Mouse (Mus musculus) CH12.LX (cell line): Measurements from ENCODE around the gene Ddost. TPM values are rescaled to one million over a fixed set of nuclear protein-coding genes. Genes with fewer than 3 reads are reported as not detected.

Experiments used
- DNase-seq: peaks from one replicate; pipeline ENCODE4 v3.0.0-alpha.2; 2013; ENCODE audit errors: extremely low read depth
- H3K27ac ChIP-seq: 2 replicates; pipeline ENCODE4 v1.5.1; 2012; ENCODE audit warnings: low read depth, mild to moderate bottlenecking, control low read depth, moderate library complexity; ENCODE audit not compliant: insufficient read depth
- H3K27me3 ChIP-seq: replicated peaks from 2 replicates; pipeline ENCODE3; 2012; ENCODE audit warnings: inconsistent platforms
- H3K36me3 ChIP-seq, 2 experiments: replicated peaks in 1 of 2; 2 replicates each; pipeline versions ENCODE3 to v1.6.1; 2012; ENCODE audit warnings: inconsistent platforms in 1 of 2, low read length in 1 of 2, mild to moderate bottlenecking in 1 of 2, mixed read lengths in 1 of 2, moderate library complexity in 1 of 2; ENCODE audit not compliant: control insufficient read depth in 1 of 2, insufficient read depth in 1 of 2
- H3K4me1 ChIP-seq, 2 experiments: 2 replicates each; pipeline ENCODE4 v1.6.1; 2012; ENCODE audit warnings: inconsistent platforms in 1 of 2, moderate library complexity in 1 of 2; ENCODE audit not compliant: insufficient read depth in 2 of 2, control insufficient read depth in 1 of 2
- H3K4me2 ChIP-seq: 2 replicates; pipeline ENCODE4 v1.6.1; 2012; ENCODE audit warnings: low read depth, mild to moderate bottlenecking, control low read depth; ENCODE audit not compliant: poor library complexity, insufficient read depth, severe bottlenecking
- H3K4me3 ChIP-seq, 3 experiments: fragments of 150-350 bp in 1 of 3; sonication (generic) in 1 of 3; replicated peaks in 1 of 3; 2 replicates each; pipeline versions ENCODE3 to v1.5.1; 2011 to 2012; ENCODE audit warnings: low read depth in 2 of 3, low read length in 2 of 3, mild to moderate bottlenecking in 2 of 3, moderate library complexity in 2 of 3, control low read depth in 1 of 3, improper control_type of control experiment in 1 of 3, inconsistent platforms in 1 of 3, mixed read lengths in 1 of 3; ENCODE audit not compliant: poor library complexity in 1 of 3
- H3K79me2 ChIP-seq: replicated peaks from 2 replicates; pipeline ENCODE4 v1.6.1; 2012; ENCODE audit warnings: mild to moderate bottlenecking, moderate library complexity; ENCODE audit not compliant: control insufficient read depth, poor library complexity, insufficient read depth, severe bottlenecking; ENCODE audit errors: extremely low read depth
- H3K9ac ChIP-seq: 2 replicates; pipeline ENCODE4 v1.6.1; 2012; ENCODE audit warnings: low read depth, mild to moderate bottlenecking, control low read depth, moderate library complexity; ENCODE audit not compliant: insufficient read depth
- H3K9me3 ChIP-seq: replicated peaks from 2 replicates; pipeline ENCODE3; 2012; ENCODE audit warnings: low read length, inconsistent platforms, mixed read lengths
- CHD1 ChIP-seq: IDR thresholded peaks from 2 replicates; pipeline ENCODE4 v1.6.1; 2012; ENCODE audit warnings: low read depth, low read length, improper control_type of control experiment, inconsistent platforms
- CTCF ChIP-seq, 2 experiments: IDR thresholded peaks in 1 of 2; conservative IDR thresholded peaks in 1 of 2; 2 replicates each; pipeline ENCODE4 v1.5.1; 2011 to 2012; ENCODE audit warnings: low read depth in 2 of 2, low read length in 2 of 2, improper control_type of control experiment in 1 of 2, inconsistent platforms in 1 of 2, mild to moderate bottlenecking in 1 of 2, moderate library complexity in 1 of 2
- E2F4 ChIP-seq: IDR thresholded peaks from 2 replicates; pipeline ENCODE4 v1.6.1; 2011; ENCODE audit warnings: low read depth, low read length, improper control_type of control experiment; ENCODE audit not compliant: insufficient replicate concordance
- IRF4 ChIP-seq: IDR thresholded peaks from 2 replicates; pipeline ENCODE4 v1.6.1; 2014; ENCODE audit warnings: low read depth, mild to moderate bottlenecking, inconsistent platforms, low read length, improper control_type of control experiment
- JUN ChIP-seq: IDR thresholded peaks from 2 replicates; pipeline ENCODE4 v1.6.1; 2011; ENCODE audit warnings: low read depth, mild to moderate bottlenecking, low read length, improper control_type of control experiment, moderate library complexity; ENCODE audit not compliant: insufficient read depth
- KAT2A ChIP-seq: IDR thresholded peaks from 2 replicates; pipeline ENCODE4 v1.6.1; 2012; ENCODE audit warnings: low read length, improper control_type of control experiment, inconsistent platforms; ENCODE audit not compliant: insufficient replicate concordance
- MAFK ChIP-seq: IDR thresholded peaks from 2 replicates; pipeline ENCODE4 v1.6.1; 2011; ENCODE audit warnings: low read length, improper control_type of control experiment; ENCODE audit not compliant: insufficient replicate concordance
- MAX ChIP-seq: IDR thresholded peaks from 2 replicates; pipeline ENCODE4 v1.6.1; 2011; ENCODE audit warnings: low read length, improper control_type of control experiment
- MAZ ChIP-seq: IDR thresholded peaks from 2 replicates; pipeline ENCODE4 v1.6.1; 2012; ENCODE audit warnings: low read depth, mild to moderate bottlenecking, inconsistent platforms, low read length, improper control_type of control experiment, moderate library complexity
- MYC ChIP-seq: IDR thresholded peaks from 2 replicates; pipeline ENCODE4 v1.6.1; 2011; ENCODE audit warnings: low read depth, mild to moderate bottlenecking, improper control_type of control experiment, low read length
- NELFE ChIP-seq: IDR thresholded peaks from 2 replicates; pipeline ENCODE4 v1.6.1; 2011; ENCODE audit warnings: low read depth, low read length, improper control_type of control experiment
- SIN3A ChIP-seq: IDR thresholded peaks from 2 replicates; pipeline ENCODE4 v1.6.1; 2012; ENCODE audit warnings: low read length, improper control_type of control experiment, inconsistent platforms
- USF2 ChIP-seq: conservative IDR thresholded peaks from 2 replicates; pipeline ENCODE4 v1.6.1; 2011; ENCODE audit warnings: low read depth, low read length, improper control_type of control experiment
- ZKSCAN1 ChIP-seq: IDR thresholded peaks from 2 replicates; pipeline ENCODE4 v1.6.1; 2012; ENCODE audit warnings: low read depth, inconsistent platforms, low read length, improper control_type of control experiment, borderline replicate concordance
- ZMIZ1 ChIP-seq: IDR thresholded peaks from 2 replicates; pipeline ENCODE4 v1.6.1; 2012; ENCODE audit warnings: low read depth, mild to moderate bottlenecking, inconsistent platforms, low read length, improper control_type of control experiment
- dilution Hi-C: fragments of 300-500 bp; cut with MboI; formaldehyde crosslinking; loops from 2 replicates; pipeline ENCODE4 v1.14.3; 2020; ENCODE audit warnings: low sequenced_read_pairs; ENCODE audit not compliant: extremely low pct_unique_long_range_greater_than_20kb, extremely low pct_ligation_motif_present
- in situ Hi-C: fragments of 300-500 bp; cut with MboI; formaldehyde crosslinking; loops from 3 replicates; pipeline ENCODE4 v1.14.3; 2019; ENCODE audit warnings: low sequenced_read_pairs, low pct_ligation_motif_present, low pct_unique_long_range_greater_than_20kb, mixed read lengths
- polyA plus RNA-seq: library from polyadenylated mRNA; unstranded; fragments of >175 nt; gene quantifications from 2 replicates; pipeline ENCODE4 v1.2.1, GENCODE M21; 2012; ENCODE audit warnings: low read depth; ENCODE audit not compliant: insufficient read length
- total RNA-seq, 2 experiments: library from RNA; depleted of rRNA; stranded (reverse); fragments of 300-350 nt in 1 of 2; fragments of >200 nt in 1 of 2; gene quantifications; 2 replicates each; pipeline ENCODE4 v1.2.3; 2012 to 2014

Ddost gene
- total and polyA plus RNA-seq, 3 experiments, result 163 to 186 (median 164) TPM

DNA sequence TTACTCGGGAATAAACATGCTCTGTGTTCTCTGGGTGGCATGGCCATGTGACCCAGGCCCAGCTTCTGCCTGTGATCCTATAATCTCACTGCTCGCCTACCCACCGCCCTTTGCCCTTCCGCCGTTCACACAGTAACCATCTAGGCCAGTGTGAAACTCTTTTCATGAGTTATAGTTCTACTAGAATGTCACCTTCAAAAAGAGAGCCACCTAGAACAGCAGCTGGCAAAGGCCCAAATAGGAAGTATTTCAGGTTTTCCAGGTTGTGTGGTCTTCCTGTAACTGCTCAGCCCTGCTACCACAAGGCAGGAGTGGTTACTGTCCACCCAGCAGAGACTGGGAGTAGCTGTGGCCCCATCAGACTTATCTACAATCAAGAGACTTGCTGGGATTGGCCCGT is 38.2 kb downstream of the Ddost start:
- dilution Hi-C loops, result no loop called here
- peaks cover 93% of the 10 kb centered on the region for H3K27me3 ChIP-seq
- no peaks in the 10 kb centered on the region for H3K4me1 ChIP-seq

DNA sequence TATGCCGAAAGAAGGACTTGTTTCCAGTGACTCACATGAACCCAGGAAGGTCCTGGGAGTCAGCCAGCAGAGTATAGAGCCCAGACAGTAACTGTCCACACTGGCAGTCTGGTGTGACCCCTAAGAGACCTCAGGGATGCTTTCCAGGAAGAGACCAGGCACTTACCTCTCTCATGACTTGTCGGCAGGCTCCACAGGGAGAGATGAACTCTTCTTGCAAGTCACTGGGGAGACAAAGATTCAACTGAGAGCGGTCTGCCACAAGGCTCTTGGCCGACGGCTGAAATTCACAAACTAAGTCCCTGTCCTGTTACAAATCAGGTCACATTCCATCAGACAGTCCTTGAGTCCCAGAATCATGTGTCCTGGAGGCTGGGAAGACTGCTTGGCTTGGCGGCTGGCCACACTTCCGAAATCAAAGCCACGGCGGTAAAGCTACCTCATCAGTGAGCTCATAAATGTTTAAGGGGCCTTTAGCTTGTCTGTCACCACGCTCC is 38.9 kb downstream of the Ddost start:
- dilution Hi-C loops, result no loop called here
- Histone ChIP-seq H3K9ac (no peak overlapping the region), H3K4me1 (no peaks in the 10 kb centered on the region), H3K4me3 (no peak overlapping the region), H3K9me3 (no peaks in the 10 kb centered on the region), H3K27ac (no peak overlapping the region), H3K36me3 (no peaks in the 10 kb centered on the region), H3K4me2 (no peak overlapping the region), H3K79me2 (no peaks in the 10 kb centered on the region), H3K27me3 (peaks cover 93% of the 10 kb centered on the region)
- no peak for DNase-seq
- in situ Hi-C loops, result no loop called here
- no peak for TF ChIP-seq KAT2A
- TF ChIP-seq JUN, result no peak
- no peak for TF ChIP-seq MAX
- no peak for TF ChIP-seq IRF4
- no peak for TF ChIP-seq CTCF (conservative IDR thresholded peaks at IDR 0.05 in 1 of 2, IDR thresholded peaks at IDR 0.05 in 1 of 2; ENCODE audit: low read depth in 2 of 2, low read length in 2 of 2)
- TF ChIP-seq MAZ, result no peak

More for the DNA sequence above, 38.2 kb downstream of the Ddost start:
- no peak for TF ChIP-seq ZMIZ1
- TF ChIP-seq USF2, result no peak
- no peak for TF ChIP-seq ZKSCAN1
- no peak for TF ChIP-seq IRF4
- TF ChIP-seq SIN3A, result no peak
- TF ChIP-seq MYC, result no peak
- no peak for TF ChIP-seq E2F4
- no peak for TF ChIP-seq MAFK
- no peak for TF ChIP-seq NELFE
- no peak for TF ChIP-seq CHD1
- TF ChIP-seq, all 38 proteins: peak for 0
- in situ Hi-C loops, result no loop called here
- no peak for DNase-seq
- Histone ChIP-seq H3K9ac (no peak overlapping the region), H3K9me3 (no peaks in the 10 kb centered on the region), H3K36me3 (no peaks in the 10 kb centered on the region), H3K4me2 (no peak overlapping the region), H3K4me3 (no peak overlapping the region), H3K27ac (no peak overlapping the region), H3K79me2 (no peaks in the 10 kb centered on the region)
